Mouse (Mus musculus): ENCODE results near the gene Mrpl14.

Gene Mrpl14

DNA sequence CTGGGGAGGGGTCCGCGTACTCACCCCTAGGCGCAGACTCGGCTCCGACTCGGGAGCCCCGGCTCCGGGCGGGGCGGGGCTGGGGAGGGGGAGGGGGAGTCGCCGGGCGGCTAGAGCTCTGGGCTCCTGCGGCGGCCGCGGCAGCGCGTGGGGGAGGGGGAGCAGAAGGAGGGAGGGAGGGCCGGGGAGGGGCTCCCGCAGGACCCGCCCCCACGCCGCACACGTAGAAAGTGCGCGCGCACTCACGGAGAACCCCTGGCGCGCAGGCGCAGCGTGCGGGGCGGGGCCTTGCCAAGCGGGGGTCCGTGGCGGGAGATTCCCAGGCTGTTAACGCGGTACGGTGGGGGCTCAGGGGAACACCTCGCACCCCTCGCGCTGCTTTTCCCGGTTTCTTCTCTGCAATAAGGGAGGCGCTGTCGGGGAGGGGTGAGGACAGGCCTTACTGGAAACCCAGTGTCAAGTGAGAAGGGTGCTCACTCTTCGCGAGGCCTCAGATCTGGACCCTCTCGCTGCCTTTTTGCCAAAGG lies at the start of gene Mrpl14:
Mrpl14 (plus strand) TSS at position 230 of the 527 bp plus-strand sequence.
- DNase-seq, result peak; percentile 92

DNA sequence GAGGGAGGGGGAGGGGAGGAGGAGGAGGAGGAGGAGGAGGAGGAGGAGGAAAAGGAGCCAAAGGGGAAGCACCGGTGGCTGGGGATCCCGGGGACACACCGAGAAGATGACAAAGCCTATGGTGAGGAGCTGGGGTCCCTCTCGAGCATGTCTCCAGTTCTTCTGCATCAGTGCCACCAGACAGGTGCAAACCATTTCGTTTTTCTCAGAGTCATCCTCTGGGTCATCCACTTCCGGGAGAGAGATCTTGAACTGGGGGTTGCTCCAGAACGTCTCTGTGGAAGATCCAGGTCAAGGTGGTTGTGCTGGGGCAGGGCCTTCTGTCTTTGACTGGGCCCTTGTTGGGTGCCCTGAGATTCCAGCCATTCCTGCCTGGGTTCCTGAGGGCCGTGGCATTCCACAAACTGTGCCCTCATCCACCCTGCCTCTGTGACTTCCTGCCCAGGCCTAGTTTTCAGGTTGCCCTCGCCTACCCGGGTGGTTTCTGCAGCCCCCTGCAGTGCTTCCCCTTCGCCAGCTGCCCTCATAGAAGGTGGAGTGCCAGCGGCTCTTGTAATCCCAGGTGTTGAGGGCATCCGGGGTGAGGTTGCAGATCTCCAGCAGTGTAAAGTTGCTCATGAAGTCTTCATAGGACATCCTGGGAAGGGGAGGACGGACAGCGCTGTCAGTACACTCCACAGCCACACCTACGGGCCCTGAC lies 47.4 kb upstream of the Mrpl14 start:
- DNase-seq, result no peak

DNA sequence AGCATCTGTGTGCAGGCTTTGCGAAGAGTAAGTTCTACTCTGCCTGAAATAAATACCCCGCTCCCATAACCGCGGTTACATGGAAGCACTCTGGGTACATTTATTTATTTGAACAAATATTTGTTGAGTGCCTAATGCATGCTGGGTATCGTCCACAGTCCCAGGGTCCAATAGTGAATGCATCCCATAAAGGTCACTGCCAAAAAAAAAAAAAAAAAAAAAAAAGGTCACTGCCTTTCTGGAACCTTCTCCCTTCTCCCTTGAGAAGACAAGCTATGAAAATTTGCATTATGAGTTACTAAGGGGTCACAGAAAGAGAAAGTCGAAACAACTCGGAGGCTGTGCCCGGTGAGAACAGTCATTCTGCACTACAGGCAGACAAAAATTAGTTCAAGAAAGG lies 44.1 kb upstream of the Mrpl14 start:
- DNase-seq, result no peak

DNA sequence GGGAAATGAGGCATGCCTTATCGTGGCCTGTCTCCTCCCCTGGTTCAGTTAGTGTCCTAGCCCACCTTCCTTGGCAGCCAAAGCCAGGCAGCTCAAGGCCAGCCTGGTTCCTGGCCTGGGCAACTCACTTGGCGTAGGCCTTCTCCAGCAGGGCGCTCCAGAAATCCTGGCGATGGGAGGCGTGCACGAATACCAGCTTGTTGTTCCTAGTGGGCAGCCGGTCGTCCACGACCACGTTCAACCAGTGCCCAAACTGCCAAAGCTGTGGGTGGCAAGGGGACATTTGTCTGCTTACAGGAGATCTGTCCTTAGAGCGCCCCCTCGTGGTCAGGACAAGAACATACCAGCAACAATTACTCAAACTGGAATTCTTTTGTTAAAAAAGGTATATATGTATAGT lies 43.4 kb upstream of the Mrpl14 start:
- peak; percentile 82 for DNase-seq

DNA sequence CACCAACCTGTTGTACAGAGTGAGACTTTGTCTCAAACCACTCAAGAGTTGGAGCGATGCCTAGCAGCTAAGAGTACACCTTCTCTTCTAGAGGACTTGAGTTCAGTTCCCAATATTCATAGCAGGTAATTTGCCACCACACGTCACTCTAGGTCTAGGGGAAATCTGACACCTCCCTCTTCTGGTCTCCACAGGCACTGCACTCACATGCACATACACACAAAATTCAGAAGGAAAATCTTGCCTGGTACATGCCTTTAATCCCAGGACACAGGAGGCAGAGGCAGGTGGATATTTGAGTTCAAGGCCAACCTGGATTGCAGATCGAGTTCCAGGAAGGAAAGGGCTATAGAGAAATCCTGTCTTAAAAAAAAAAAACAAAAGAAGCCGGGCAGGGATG lies 41.9 kb upstream of the Mrpl14 start:
- DNase-seq, result no peak

DNA sequence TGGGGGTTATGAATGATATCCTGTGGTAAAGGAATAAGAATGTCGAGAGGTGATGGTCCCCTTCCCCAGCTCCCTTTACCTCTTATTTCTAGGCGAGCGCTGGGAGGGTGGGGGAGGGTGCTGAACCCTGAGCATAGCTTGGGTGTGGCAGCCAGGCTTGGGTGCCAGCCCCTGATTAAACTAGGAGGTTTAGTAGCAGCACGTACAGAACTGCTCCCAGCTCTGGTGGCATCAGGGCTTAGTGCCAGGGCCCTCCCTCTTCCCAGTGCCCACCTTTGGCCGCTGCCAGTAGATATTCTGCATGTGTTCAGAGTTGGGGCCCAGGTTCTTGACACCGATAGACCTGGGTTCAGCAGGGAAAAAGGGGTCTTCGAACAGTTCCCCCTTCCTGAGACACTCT lies 32.9 kb upstream of the Mrpl14 start:
- no peak for DNase-seq

DNA sequence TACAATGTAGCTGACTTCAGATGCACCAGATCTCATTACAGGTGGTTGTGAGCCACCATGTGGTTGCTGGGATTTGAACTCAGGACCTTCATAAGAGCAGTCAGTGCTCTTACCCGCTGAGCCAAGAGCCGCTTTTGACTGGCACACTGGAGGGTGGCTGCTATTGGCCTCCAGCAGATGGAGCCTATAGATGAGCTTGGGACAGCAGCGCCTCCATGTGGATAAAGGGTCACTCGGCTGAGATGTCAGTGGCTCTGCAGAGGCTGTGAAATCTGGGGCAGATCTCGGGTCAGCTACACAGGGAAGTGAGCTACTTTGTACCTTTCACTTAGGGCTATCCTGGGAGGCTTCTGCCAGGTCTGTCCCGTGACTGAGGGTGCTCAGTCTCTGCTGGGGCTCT lies 30.3 kb upstream of the Mrpl14 start:
- peak; percentile 57 for DNase-seq

DNA sequence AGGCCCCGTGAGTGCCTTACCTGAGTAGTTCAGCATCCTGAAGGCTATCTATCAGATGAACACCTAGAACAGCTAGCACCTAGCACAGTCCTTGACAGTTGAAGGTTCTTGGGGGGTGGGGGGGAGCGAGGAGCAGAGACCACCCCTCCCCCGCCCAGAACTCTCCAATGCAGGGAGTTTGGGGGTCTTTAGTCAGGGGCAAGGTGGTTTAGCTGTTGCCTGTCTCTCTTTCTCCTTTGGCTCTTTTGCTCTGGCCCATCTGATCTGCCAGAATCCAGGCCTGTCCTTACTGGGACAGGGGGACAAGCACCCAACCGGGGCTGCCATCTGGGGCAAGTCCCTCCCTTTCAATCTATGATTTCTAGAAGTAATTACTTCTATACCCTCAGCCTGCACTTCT lies 26.9 kb upstream of the Mrpl14 start, which contains the start of gene Capn11:
Capn11 (minus strand) TSS at position 101 of the 400 bp plus-strand sequence.
- DNase-seq, result no peak

DNA sequence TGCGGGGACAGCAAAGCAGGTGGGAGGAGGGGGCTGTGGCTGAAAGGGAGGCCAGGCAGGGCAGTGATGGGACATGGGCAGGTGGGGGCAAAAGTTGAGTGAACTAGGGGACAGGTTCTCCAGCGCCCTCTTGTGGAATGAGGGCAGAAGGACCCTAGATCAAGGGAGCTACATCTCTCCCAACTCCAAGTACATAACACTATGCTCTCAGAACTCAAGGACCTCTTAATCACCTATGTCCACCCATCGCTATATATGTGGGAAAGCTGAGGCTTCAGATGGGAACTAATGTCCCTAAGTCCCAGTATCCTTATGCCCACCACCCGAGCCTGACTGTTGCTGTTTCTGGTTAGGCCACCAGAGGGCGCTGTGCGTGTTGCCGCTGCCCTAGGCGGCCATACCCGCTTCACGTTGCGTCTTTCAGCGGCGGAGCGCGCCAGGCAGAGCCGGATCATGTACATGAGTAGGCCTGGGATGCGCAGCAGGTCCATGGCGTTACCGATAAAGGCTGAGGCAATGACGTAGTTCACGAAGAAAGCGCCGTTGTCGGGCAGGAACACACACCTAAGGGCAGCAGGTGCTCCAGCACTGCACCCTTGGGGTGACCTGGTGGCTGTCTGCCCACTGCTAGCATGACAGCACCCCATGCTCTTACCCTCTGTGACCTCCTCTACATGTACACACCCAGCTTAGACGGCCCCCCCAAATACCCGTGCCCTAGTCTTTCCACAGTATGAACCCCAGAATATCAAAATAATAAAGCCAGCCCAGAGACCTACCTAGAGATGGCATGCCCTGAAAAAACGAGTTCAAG lies 22.8 kb upstream of the Mrpl14 start:
- DNase-seq, result peak; percentile 83

DNA sequence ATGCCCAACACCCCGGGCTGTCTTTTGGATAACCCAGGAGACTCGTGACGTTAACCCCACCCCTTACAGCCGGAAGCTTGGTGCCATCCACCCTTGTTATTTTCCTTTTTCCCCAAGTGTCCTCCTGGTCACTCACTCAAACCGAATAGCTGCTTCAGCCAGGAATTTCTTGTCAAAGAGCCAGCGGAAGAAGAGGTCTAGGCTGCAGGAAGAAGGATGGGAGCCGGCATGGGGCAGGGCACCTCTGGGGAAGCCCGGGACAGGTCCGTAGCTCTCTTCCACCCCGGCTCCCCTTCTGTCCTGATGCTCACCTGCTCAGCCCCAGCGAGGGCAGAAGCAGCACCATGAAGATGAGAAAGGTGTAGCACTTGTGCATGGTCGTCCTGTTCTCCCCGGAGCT lies 21.5 kb upstream of the Mrpl14 start:
- no peak for DNase-seq

DNA sequence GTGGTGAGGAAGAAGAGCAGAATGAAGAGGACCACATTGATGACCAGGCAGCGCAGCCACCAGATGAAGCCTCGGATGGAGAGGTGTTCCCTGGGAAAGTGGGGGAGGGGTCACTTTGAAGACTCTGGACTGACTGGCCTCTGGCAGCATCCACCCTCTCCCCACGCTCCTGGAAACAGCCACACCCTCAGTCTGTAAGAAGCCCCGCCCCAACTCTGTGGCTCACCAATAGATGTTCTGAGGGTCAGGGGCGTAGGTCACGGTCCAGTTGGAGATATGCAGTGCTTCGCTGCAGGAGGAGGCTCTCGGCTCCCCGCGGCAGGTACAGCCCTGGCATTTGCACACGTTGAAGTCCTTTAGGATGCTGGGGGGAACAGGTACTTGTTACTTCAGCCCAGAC lies 20.0 kb upstream of the Mrpl14 start:
- DNase-seq, result no peak

DNA sequence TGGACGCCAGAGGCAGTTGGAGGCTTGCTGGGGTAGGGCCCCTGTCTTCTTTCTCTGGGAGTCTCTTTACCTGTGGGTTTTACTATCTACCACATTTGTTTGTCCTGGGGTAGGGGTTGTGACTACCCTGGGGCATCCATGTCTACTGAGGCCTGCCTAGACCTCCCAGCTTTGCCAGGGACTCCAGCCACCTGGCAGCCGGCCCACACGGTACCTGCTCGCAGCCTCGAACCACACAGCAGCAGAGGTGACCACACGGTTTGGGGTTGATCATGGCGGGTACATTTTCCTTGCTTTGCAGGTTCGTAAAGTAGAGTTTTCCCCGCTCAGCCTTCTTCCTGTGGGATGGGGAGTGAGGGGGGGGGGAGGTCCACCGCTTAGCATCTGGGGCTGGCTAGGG lies 18.6 kb upstream of the Mrpl14 start:
- no peak for DNase-seq

DNA sequence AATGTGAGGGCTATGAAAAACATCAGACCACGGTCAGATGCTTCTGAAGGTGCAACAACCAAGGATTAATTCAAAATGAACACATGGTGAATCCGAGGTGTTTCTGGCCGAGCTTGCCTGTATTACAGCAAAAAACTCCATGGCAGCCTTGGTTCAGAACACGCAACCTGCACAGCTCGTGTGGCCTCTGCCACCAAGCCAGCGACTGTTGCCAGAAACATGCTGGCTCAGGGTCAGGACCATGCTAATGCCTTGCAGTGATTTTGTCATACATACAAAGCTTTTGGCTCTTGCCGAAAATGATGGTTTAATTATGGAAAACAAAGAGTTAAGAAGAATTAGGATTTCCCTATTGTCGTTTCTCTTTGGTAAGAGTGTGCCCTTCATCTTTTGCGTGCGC lies 18.1 kb upstream of the Mrpl14 start:
- no peak for DNase-seq

DNA sequence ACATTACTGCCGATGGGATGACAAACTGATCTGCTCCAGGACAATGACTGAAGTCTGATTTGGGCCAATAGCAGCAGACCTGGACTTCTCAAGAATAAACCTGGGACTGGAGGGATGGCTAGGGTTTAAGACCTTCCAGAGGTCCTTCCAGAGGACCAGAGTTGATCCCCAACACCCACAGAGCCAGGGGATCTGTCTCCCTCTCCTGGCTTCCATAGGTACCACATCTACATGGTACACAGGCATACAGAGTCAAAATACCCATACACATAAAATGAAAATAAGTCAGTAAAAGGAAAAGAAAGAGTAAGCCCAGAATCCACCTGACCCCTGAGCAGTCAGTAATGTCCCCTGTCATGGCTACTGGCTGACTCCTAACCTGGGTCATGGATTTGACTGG lies 14.3 kb upstream of the Mrpl14 start:
- DNase-seq, result no peak

DNA sequence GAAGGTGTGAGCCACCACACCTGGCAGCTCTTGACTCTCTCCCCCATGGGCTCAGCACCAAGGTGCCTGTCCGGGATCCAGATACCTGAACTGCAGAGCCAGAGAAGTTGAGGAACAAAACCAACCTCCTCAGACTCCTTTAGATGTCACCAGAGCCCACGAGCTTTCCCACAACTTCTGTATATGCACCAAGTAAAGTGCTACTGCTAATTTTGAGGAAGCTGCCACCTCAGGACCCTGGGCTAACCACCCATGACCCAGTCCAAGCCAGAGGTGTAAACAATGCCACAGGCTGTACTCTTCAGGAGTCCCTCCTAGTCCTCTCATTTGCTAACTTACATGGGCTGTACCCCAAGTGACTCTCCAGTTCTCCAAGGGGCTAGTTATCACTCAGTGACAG lies 13.5 kb upstream of the Mrpl14 start:
- no peak for DNase-seq

DNA sequence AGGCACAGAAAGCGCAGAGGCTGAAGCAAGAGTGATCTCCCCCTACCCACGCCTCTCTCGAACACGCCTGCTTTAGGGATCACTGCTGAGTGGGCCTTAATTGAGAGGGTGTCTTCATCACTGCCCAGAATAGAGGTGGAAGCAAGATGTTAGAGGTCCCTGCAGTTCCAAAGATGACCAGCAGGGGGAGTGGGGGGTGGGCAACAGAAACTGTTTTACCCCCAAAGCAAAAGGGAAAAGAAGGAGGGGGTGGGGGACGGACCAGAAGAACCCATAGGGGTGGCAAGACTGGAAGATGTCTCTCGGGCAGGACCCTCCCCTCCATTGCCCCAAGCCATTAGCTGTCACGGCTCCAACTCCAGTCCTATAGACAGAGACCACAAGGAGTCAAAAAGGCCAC lies 8.0 kb upstream of the Mrpl14 start:
- DNase-seq, result peak; percentile 79

DNA sequence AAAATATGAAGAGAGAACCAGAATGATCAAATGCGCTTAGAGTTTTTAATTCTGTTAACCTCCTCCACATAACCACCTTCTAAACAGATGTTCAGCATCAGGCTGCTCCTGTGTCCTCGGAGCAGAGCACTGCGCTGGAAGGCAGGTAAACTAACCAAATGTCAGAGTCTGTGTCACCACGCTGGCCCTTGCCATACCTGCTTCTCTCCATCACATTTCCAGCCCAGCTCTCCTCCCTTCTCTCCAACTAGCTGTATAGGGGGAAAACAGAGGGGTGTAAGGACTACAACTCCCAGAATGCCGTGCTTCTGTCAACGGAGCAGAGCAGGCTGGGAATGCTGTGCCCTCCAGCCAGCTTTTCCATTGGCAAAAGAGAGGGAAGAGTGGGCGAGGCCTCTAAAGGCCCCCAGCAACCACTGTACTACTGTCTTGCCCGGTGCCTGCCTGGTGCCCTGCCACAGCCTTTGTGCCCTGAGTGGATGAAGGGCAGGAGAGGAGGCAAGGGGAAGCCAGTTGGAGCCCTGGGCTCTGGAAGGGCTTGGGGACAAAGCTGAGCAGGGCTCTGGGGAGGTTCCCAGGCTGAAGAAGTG lies 5.6 kb upstream of the Mrpl14 start:
- peak; percentile 82 for DNase-seq

DNA sequence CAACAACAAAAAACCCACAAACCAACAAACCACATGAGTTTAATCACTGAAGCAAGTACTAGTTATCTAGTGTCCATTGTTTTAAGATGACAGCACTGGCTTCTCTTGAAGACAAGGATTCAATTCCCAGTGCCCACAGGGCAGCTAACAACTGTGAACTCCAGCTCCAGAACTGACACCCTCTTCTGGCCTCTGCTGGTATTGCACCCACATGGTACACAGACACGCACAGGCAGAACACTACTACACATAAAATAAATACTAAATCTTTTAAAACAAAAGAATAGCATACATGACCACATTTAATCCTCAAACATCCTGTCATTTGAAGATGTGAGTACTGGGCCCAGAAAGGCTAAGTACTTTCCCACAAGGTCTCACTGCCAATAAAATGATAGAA lies 4.5 kb upstream of the Mrpl14 start:
- DNase-seq, result peak; percentile 56

DNA sequence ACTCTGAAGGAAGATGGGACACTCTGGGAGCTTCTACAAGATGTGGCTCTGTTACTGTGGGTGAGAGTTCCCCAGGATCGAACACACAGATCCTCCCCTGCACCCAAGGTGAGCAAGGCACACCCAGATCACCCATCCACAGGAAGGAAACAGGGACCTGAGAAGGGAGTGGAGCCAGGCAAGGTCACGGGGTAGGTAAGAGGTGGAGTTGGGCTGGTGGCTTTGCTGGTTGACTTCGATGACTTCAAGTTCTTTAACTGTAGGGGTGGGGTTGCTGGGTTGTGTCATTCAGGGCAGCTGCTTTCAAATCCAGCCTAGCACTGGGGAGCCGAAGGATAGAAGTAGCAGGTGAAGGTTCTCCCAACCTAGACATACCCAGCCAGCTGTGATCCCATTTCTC lies 3.3 kb upstream of the Mrpl14 start:
- no peak for DNase-seq

DNA sequence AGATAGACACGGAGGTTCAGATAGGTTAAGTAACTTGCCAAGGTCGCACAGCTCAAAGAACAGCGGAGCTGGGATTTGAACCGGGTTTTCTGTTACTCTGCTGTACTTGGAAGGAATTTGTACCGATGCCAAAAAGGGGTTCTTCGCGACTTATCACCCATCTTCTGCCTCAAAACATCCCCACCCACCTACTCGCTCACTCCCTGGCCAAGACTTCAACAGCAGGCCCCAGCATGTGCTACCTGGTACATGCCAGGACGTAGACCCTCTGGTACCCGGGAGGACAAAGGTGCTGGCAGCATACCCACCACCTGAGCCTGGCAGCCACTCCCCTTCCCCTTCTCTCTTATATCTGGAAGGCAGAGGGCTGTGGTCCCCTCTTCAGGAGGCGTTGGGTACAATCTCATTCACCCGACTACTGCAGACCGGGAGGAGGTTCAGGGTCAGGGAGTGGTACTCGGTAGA lies 1.4 kb upstream of the Mrpl14 start:
- DNase-seq, result no peak

DNA sequence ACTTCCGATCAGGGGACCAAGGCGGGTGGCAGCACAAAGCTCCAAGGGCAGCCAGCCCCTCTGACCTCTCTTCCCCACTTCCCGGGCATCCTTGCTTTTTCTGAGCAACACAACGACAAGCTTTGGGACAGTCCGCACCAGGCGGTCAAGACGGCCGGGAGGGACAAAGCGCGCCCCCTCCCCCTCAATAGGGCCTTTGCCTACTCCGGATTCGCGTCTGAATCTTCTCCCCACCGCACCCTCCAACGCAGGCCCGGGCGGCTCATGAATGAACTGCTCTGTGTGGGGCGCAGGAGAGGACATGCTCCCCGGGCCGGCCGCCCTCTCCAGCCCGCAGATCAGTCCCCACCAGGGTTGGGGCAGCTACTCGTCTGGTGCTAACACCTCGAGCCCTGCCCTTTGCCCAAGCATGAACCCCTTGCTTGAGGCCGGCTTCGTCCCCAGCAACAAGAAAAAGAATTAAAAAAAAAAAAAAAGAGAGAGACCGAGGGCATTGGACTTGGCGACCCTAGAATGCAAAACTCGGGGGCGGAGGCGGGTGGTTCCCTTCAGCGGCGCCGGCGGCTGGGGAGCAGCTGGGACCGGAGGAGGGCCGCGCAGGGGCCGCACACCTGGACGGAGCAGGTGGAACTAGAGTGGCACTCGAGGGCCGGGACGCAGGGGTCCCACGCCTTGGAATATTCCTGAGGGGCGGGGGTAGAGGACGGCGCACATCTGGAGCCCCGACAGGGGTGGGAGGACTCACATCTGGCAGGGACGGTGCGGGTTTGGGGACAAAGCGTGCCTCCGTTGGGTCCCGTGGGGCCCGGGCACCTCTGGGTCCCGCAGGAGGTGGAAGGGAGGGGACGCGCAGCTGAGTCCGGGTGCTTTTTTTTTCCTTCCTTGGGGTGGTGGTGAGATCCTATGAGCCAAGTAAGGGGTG lies 690 bp upstream of the Mrpl14 start:
- DNase-seq, result peak; percentile 67

DNA sequence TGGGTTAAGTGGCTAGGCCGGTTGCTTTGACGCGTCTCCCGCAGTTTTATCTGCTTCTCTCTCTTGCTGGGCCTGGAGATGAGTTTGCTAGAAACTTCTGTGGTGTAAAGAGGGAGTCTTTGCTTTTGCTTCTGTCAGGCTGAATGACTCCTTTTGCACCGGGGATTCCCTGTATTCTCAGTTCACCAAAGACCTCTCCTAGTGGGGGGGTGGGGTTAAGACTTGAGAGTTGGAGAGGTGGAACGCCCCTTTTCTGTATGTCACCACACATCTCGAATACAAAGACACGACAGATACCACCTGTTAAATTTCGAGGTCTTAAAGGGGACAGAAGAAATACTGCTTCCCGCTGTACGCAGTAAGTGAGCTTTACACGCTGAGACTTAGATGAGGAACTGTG lies 594 bp downstream of the Mrpl14 start, which contains the start of gene Tmem63b:
Tmem63b (minus strand) TSS at position 190 of the 400 bp plus-strand sequence.
- no peak for DNase-seq
